Mouse (Mus musculus) CH12.LX (cell line): ENCODE results near the gene Zfp324. TPM values are rescaled to one million over a fixed set of nuclear protein-coding genes. Genes with fewer than 3 reads are reported as not detected.

Experiments
- POLR2AphosphoS2 ChIP-seq: IDR thresholded peaks from 2 replicates; pipeline ENCODE4 v1.6.1; 2011; ENCODE audit warnings: low read depth, low read length, improper control_type of control experiment
- RAD21 ChIP-seq: IDR thresholded peaks from 2 replicates; pipeline ENCODE4 v1.6.1; 2011; ENCODE audit warnings: low read depth, mild to moderate bottlenecking, low read length, improper control_type of control experiment, moderate library complexity
- TBP ChIP-seq: conservative IDR thresholded peaks from 2 replicates; pipeline ENCODE4 v1.6.1; 2011; ENCODE audit warnings: low read depth, low read length, improper control_type of control experiment
- polyA plus RNA-seq: library from polyadenylated mRNA; unstranded; fragments of >175 nt; gene quantifications from 2 replicates; pipeline ENCODE4 v1.2.1, GENCODE M21; 2012; ENCODE audit warnings: low read depth; ENCODE audit not compliant: insufficient read length
- total RNA-seq, 2 experiments: library from RNA; depleted of rRNA; stranded (reverse); fragments of 300-350 nt in 1 of 2; fragments of >200 nt in 1 of 2; gene quantifications; 2 replicates each; pipeline ENCODE4 v1.2.3; 2012 to 2014

The Zfp324 gene
- total and polyA plus RNA-seq, 3 experiments: 3.8 to 7.3 (median 6.4) TPM

DNA sequence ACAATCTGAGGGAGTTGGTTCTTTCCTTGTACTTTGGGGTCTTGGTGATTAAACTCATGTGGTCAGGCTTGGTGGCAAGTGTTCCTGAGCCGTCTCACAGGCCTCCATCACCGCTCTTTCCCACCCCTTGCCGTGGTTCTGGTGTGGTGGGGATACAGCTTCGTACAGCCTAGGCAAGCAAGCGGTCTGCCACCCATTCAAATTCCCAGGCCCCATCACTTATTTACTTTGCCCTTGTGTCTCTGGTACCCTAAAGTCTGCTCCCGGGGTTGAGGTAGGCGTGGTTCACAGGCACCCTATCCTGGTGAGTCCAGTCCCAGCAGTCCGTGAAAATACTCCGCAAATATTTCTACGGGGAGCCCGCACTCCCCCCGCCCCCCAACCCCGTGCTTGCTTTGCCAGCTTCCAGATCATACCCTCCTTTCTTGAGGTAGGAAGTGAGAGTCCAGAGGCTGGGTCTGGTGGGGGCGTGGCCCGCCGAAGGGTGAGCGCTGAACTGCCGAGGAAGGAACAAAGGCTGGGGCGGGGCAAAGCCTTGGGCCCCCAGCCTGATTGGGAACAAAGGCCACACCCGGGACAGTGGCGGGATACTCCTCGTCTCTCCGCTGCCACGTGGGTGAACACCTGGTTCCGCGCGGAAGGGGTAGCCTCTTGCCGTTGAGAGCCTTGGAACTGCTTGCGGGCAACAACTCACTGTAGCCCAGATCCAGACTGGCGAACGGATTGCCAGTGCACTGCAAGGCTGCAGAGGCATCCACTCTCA is 57.3 kb downstream of the Zfp324 start (continued):
- TF ChIP-seq POLR2AphosphoS2: no peak
- no peak for TF ChIP-seq TBP
- no peak for TF ChIP-seq RAD21

Other genes with a start within 250 kb of the Zfp324 start
- not detected in 2 replicates for gene Vmn2r56, start 230.8 kb upstream of the Zfp324 start, total RNA-seq (2012; rRNA removed)
- not detected in 2 replicates for gene Vmn2r56, start 230.8 kb upstream of the Zfp324 start, total RNA-seq (2014; rRNA removed)
- gene Vmn2r56, start 230.8 kb upstream of the Zfp324 start, polyA plus RNA-seq: not detected in 2 replicates
- gene Zscan18, start 162.2 kb upstream of the Zfp324 start, total RNA-seq (2012; rRNA removed): 1.6 and 1.8 TPM in 2 replicates
- gene Zscan18, start 162.2 kb upstream of the Zfp324 start, total RNA-seq (2014; rRNA removed): 0.56 and 1.4 TPM in 2 replicates
- gene Zscan18, start 162.2 kb upstream of the Zfp324 start, polyA plus RNA-seq: 1.3 and 1.6 TPM in 2 replicates
- 4.4 and 4.5 TPM in 2 replicates for gene Zfp329, start 147.0 kb upstream of the Zfp324 start, total RNA-seq (2012; rRNA removed)
- 3.9 and 7.2 TPM in 2 replicates for gene Zfp329, start 147.0 kb upstream of the Zfp324 start, total RNA-seq (2014; rRNA removed)
- 4.3 and 4.5 TPM in 2 replicates for gene Zfp329, start 147.0 kb upstream of the Zfp324 start, polyA plus RNA-seq
- gene Zfp110, start 131.1 kb upstream of the Zfp324 start, total RNA-seq (2012; rRNA removed): 29.3 and 31.0 TPM in 2 replicates
- gene Zfp110, start 131.1 kb upstream of the Zfp324 start, total RNA-seq (2014; rRNA removed): 26.6 and 31.5 TPM in 2 replicates
- 14.8 and 16.2 TPM in 2 replicates for gene Zfp110, start 131.1 kb upstream of the Zfp324 start, polyA plus RNA-seq
- gene Zfp128, start 84.7 kb upstream of the Zfp324 start, total RNA-seq (2012; rRNA removed): 1.2 and 1.4 TPM in 2 replicates
- gene Zfp128, start 84.7 kb upstream of the Zfp324 start, total RNA-seq (2014; rRNA removed): 0.96 and 1.2 TPM in 2 replicates
- 0.61 and 0.78 TPM in 2 replicates for gene Zfp128, start 84.7 kb upstream of the Zfp324 start, polyA plus RNA-seq
- gene Zscan22, start 68.0 kb upstream of the Zfp324 start, total RNA-seq (2012; rRNA removed): 3.2 and 4.2 TPM in 2 replicates
- 2.8 and 3.3 TPM in 2 replicates for gene Zscan22, start 68.0 kb upstream of the Zfp324 start, total RNA-seq (2014; rRNA removed)
- 7.6 and 8.9 TPM in 2 replicates for gene Zscan22, start 68.0 kb upstream of the Zfp324 start, polyA plus RNA-seq
- 3,671 and 4,026 TPM in 2 replicates for gene Rps5, start 43.5 kb upstream of the Zfp324 start, total RNA-seq (2012; rRNA removed)
- 3,631 and 4,293 TPM in 2 replicates for gene Rps5, start 43.5 kb upstream of the Zfp324 start, total RNA-seq (2014; rRNA removed)
- gene Rps5, start 43.5 kb upstream of the Zfp324 start, polyA plus RNA-seq: 2,088 and 2,166 TPM in 2 replicates
- gene Rnf225, start 38.4 kb upstream of the Zfp324 start, total RNA-seq (2012; rRNA removed): 1.1 and 1.3 TPM in 2 replicates
- gene Rnf225, start 38.4 kb upstream of the Zfp324 start, total RNA-seq (2014; rRNA removed): 0.89 and 0.90 TPM in 2 replicates
- 3.4 and 4.0 TPM in 2 replicates for gene Rnf225, start 38.4 kb upstream of the Zfp324 start, polyA plus RNA-seq
- 7.5 and 7.8 TPM in 2 replicates for gene Zfp446, start 12.0 kb downstream of the Zfp324 start, total RNA-seq (2012; rRNA removed)
- 11.9 and 12.8 TPM in 2 replicates for gene Zfp446, start 12.0 kb downstream of the Zfp324 start, total RNA-seq (2014; rRNA removed)
- gene Zfp446, start 12.0 kb downstream of the Zfp324 start, polyA plus RNA-seq: 12.5 and 12.9 TPM in 2 replicates
- 0.04 TPM in 1 of 2 replicates, not detected in the other for gene Slc27a5, start 32.4 kb downstream of the Zfp324 start, total RNA-seq (2012; rRNA removed)
- gene Slc27a5, start 32.4 kb downstream of the Zfp324 start, total RNA-seq (2014; rRNA removed): not detected in 2 replicates
- not detected in 2 replicates for gene Slc27a5, start 32.4 kb downstream of the Zfp324 start, polyA plus RNA-seq
- gene Trim28, start 33.3 kb downstream of the Zfp324 start, total RNA-seq (2012; rRNA removed): 500 and 583 TPM in 2 replicates
- 495 and 516 TPM in 2 replicates for gene Trim28, start 33.3 kb downstream of the Zfp324 start, total RNA-seq (2014; rRNA removed)
- 728 and 891 TPM in 2 replicates for gene Trim28, start 33.3 kb downstream of the Zfp324 start, polyA plus RNA-seq
- gene Zbtb45, start 44.2 kb downstream of the Zfp324 start, total RNA-seq (2012; rRNA removed): 9.5 and 12.1 TPM in 2 replicates
- gene Zbtb45, start 44.2 kb downstream of the Zfp324 start, total RNA-seq (2014; rRNA removed): 6.7 and 6.8 TPM in 2 replicates
- gene Zbtb45, start 44.2 kb downstream of the Zfp324 start, polyA plus RNA-seq: 16.7 and 17.1 TPM in 2 replicates
- 110 and 115 TPM in 2 replicates for gene Chmp2a, start 69.0 kb downstream of the Zfp324 start, total RNA-seq (2012; rRNA removed)
- 131 and 141 TPM in 2 replicates for gene Chmp2a, start 69.0 kb downstream of the Zfp324 start, total RNA-seq (2014; rRNA removed)
- gene Chmp2a, start 69.0 kb downstream of the Zfp324 start, polyA plus RNA-seq: 134 and 148 TPM in 2 replicates
- gene Ube2m, start 72.4 kb downstream of the Zfp324 start, total RNA-seq (2012; rRNA removed): 134 and 156 TPM in 2 replicates
- 227 and 244 TPM in 2 replicates for gene Ube2m, start 72.4 kb downstream of the Zfp324 start, total RNA-seq (2014; rRNA removed)
- gene Ube2m, start 72.4 kb downstream of the Zfp324 start, polyA plus RNA-seq: 215 and 272 TPM in 2 replicates
- 0.46 and 0.55 TPM in 2 replicates for gene Mzf1, start 88.9 kb downstream of the Zfp324 start, total RNA-seq (2012; rRNA removed)
- gene Mzf1, start 88.9 kb downstream of the Zfp324 start, total RNA-seq (2014; rRNA removed): 0.31 and 0.34 TPM in 2 replicates
- gene Mzf1, start 88.9 kb downstream of the Zfp324 start, polyA plus RNA-seq: 0.50 and 0.68 TPM in 2 replicates
- not detected in 2 replicates for gene Vmn1r85, start 129.3 kb downstream of the Zfp324 start, total RNA-seq (2012; rRNA removed)
- not detected in 2 replicates for gene Vmn1r85, start 129.3 kb downstream of the Zfp324 start, total RNA-seq (2014; rRNA removed)
- not detected in 2 replicates for gene Vmn1r85, start 129.3 kb downstream of the Zfp324 start, polyA plus RNA-seq
- gene Vmn1r86, start 154.1 kb downstream of the Zfp324 start, total RNA-seq (2012; rRNA removed): not detected in 2 replicates
- gene Vmn1r86, start 154.1 kb downstream of the Zfp324 start, total RNA-seq (2014; rRNA removed): not detected in 2 replicates
- not detected in 2 replicates for gene Vmn1r86, start 154.1 kb downstream of the Zfp324 start, polyA plus RNA-seq
- gene Vmn1r87, start 174.3 kb downstream of the Zfp324 start, total RNA-seq (2012; rRNA removed): not detected in 2 replicates
- not detected in 2 replicates for gene Vmn1r87, start 174.3 kb downstream of the Zfp324 start, total RNA-seq (2014; rRNA removed)
- gene Vmn1r87, start 174.3 kb downstream of the Zfp324 start, polyA plus RNA-seq: not detected in 2 replicates
- gene Vmn1r88, start 193.7 kb downstream of the Zfp324 start, total RNA-seq (2012; rRNA removed): 0.29 and 0.34 TPM in 2 replicates
- gene Vmn1r88, start 193.7 kb downstream of the Zfp324 start, total RNA-seq (2014; rRNA removed): 0.03 TPM in 1 of 2 replicates, not detected in the other
- gene Vmn1r88, start 193.7 kb downstream of the Zfp324 start, polyA plus RNA-seq: 0.07 and 0.10 TPM in 2 replicates
- not detected in 2 replicates for gene Vmn1r89, start 247.2 kb downstream of the Zfp324 start, total RNA-seq (2012; rRNA removed)
- gene Vmn1r89, start 247.2 kb downstream of the Zfp324 start, total RNA-seq (2014; rRNA removed): not detected in 2 replicates
- not detected in 2 replicates for gene Vmn1r89, start 247.2 kb downstream of the Zfp324 start, polyA plus RNA-seq